Mouse (Mus musculus): ENCODE results near the gene Chn1. TPM values are rescaled to one million over a fixed set of nuclear protein-coding genes. Genes with fewer than 3 reads are reported as not detected.

Gene Chn1
- polyA plus RNA-seq, 1 experiment = 67.6 TPM

DNA sequence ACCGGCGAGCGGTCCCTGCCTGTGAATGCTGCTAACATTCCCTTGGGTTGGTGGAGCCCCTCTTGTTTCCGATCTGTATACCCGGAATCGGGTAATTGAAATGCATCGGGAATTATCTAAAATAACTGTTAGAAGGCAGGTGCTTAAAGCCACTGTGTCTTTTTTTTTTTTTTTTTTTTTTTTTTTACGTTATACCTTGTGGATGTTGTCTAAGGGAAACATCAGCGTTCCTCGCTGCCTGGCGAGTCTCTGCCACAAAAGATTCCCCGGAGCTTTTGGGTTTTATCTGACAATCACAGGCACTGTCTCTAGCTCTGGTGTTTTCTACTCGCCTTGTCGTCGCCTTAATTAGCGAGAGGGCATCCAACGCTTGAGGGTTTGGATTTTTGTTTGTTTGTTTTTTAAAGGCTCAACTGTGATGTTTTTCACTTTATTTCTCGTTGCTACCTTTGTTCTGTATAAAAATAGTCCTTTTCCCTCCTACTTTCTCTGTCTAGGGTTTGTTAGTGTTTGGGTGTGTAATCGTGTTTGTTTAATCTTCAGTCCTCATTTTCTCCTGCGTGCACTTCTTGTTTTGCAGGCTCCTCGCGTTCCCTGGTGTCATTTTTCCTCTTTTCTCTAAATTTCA, 651 bp upstream of the Chn1 start:
- peak overlapping the region; percentile 94 for H3K4me3 ChIP-seq (ENCODE audit: insufficient read depth, low read depth, low read length)
- peaks cover 2% of the 10 kb centered on the region; the same call in 1 of the 2 replicates for H3K4me1 ChIP-seq (ENCODE audit: control insufficient read depth, insufficient read depth, insufficient read length, low read length)
- H3K27ac ChIP-seq (replicated peaks; ENCODE audit: low read depth, low read length) = no peak overlapping the region

DNA sequence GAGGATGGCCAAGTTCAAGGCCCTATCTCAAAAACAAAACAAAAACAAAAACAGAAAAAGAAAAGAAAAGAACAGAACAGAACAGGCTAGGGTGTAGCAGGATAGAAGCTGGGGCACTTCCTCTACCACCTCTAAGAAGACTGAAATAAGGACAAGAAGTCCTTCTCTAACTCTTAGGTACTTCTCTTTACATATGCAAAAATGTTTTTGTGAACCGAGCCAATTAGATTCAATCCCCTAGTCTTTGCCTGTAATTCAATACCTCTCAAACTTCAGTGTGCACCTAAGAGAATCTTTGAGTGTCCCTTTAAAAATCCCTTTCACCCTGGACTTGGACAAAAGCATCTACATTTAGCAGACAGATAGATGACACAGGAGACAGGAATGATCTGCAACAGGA, 2.2 kb downstream of the Chn1 start:
- Histone ChIP-seq H3K27ac (replicated peaks; ENCODE audit: low read depth, low read length) (no peak overlapping the region), H3K4me3 (ENCODE audit: insufficient read depth, low read depth, low read length) (no peak overlapping the region), H3K4me1 (ENCODE audit: control insufficient read depth, insufficient read depth, insufficient read length, low read length) (peaks cover 2% of the 10 kb centered on the region; the same call in 1 of the 2 replicates)

DNA sequence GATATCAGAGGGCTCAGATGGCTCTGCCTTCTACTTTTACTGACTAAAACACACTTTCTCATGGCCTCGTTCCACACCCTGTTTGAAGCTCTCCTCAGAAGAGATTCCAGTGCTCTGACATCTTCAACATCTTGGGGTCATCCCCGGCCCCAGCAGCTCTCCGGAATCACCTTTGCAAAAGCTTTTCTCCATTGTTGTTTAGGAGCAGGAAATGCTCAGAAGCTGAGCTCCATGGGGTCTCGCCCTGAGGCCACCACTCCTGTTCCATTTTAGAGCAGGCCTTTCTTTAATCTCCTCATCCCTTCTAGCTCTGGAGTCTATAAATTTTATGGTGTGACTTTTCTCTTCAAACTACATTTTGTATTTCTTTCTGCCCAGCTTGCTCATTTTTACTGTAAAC, 6.5 kb downstream of the Chn1 start:
- Histone ChIP-seq H3K4me3 (ENCODE audit: insufficient read depth, low read depth, low read length) (no peak overlapping the region), H3K4me1 (ENCODE audit: control insufficient read depth, insufficient read depth, insufficient read length, low read length) (no peaks in the 10 kb centered on the region), H3K27ac (replicated peaks; ENCODE audit: low read depth, low read length) (no peak overlapping the region)

DNA sequence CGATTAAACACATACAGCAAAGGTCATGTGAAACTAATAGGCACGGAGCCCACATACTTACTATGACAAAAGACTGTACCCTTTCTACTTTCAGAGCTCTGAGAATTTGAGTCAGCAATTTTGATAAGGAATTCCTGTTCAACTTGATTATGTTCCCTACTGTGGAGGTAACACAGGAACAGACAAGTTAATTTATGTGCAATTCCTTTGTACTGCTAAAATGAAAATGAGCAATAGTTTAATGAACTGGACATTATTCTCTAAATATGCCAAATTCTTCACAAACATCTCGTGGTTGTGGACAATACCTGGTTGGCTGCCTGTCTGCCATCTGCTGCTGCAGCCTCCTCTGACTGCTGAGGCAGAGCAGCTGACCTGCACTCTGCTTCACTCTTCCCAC, 11.6 kb downstream of the Chn1 start:
- Histone ChIP-seq H3K4me1 (ENCODE audit: control insufficient read depth, insufficient read depth, insufficient read length, low read length) (no peaks in the 10 kb centered on the region), H3K27ac (replicated peaks; ENCODE audit: low read depth, low read length) (no peak overlapping the region), H3K4me3 (ENCODE audit: insufficient read depth, low read depth, low read length) (no peak overlapping the region)

DNA sequence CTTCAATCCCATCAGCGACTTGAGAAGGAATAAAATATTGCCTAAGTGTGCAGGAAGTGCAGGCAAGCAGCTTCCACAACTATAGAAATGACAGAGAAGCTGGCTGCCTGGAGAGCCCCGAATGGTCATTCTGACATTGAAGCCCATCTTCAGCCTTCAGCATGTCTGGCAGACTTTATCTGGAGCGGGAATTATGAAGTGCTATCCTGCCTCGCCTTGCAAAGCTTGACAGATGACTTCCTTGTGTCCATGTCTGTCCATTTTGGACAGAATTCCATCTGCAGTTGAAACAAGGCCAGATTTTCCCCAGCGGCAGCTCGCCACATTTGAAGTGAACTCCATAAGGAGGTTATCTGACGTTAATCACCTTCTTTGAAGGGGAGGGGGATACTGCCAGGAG, 15.2 kb downstream of the Chn1 start:
- H3K4me1 ChIP-seq (ENCODE audit: control insufficient read depth, insufficient read depth, insufficient read length, low read length) = no peaks in the 10 kb centered on the region
- H3K27ac ChIP-seq (replicated peaks; ENCODE audit: low read depth, low read length) = no peak overlapping the region
- no peak overlapping the region for H3K4me3 ChIP-seq (ENCODE audit: insufficient read depth, low read depth, low read length)

DNA sequence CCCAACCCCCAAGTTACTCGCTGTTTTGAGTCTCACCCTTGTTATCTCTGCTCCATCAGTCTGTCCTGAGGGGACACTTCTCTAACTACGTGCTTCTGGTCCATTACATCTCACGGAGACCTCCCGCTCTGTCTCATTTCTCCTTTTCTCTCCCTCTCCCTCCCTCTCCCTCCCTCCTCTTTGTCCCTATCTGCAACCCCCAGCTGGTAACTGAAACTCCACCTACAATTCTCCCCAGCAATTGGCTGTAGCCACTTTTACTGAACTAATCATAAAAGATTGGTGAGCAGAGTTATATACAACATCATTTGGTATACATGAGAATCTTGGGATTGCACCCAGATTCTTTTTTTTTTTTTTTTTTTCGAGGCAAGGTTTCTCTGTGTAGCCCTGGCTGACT, 16.1 kb downstream of the Chn1 start:
- H3K4me1 ChIP-seq (ENCODE audit: control insufficient read depth, insufficient read depth, insufficient read length, low read length) = no peaks in the 10 kb centered on the region
- no peak overlapping the region for H3K4me3 ChIP-seq (ENCODE audit: insufficient read depth, low read depth, low read length)
- no peak overlapping the region for H3K27ac ChIP-seq (replicated peaks; ENCODE audit: low read depth, low read length)

DNA sequence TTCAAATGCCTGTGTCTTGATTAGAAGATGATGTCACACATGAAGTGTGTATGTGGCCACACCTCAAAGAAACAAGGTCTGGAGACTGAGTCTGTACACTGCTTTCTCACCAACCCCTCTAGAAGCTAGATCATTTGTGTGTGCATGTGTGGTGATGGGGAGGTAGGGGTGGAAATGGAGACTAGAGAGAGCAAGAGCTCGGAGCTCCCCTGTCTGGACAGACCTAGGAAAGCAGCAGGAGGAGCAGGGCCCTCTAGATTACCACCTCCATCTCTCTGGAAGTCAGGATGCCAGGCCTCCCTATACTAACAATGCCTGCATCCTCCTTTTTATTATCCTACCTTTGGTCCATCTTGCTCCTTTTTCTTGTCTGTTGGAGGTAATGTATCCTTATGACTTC, 27.8 kb downstream of the Chn1 start:
- Histone ChIP-seq H3K4me1 (ENCODE audit: control insufficient read depth, insufficient read depth, insufficient read length, low read length) (no peaks in the 10 kb centered on the region), H3K27ac (replicated peaks; ENCODE audit: low read depth, low read length) (no peak overlapping the region), H3K4me3 (ENCODE audit: insufficient read depth, low read depth, low read length) (no peak overlapping the region)

DNA sequence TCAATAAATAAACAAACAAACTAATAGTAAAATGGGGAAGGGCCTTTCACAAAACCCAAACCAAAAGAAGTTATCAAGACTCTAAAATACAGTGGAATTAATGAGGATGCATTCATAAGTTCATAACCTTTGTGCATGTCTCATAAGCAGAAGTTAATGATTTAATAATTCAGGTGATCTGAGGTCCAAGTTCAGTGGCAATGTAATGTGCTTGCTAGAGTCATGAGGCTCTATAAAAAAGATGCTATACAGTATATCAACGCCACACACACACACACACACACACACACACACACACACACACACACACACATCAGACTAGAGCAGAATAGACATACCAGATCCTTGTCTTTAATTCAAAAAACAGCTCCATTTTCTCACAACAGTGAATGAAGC, 28.8 kb downstream of the Chn1 start:
- no peaks in the 10 kb centered on the region for H3K4me1 ChIP-seq (ENCODE audit: control insufficient read depth, insufficient read depth, insufficient read length, low read length)
- no peak overlapping the region for H3K27ac ChIP-seq (replicated peaks; ENCODE audit: low read depth, low read length)
- no peak overlapping the region for H3K4me3 ChIP-seq (ENCODE audit: insufficient read depth, low read depth, low read length)

DNA sequence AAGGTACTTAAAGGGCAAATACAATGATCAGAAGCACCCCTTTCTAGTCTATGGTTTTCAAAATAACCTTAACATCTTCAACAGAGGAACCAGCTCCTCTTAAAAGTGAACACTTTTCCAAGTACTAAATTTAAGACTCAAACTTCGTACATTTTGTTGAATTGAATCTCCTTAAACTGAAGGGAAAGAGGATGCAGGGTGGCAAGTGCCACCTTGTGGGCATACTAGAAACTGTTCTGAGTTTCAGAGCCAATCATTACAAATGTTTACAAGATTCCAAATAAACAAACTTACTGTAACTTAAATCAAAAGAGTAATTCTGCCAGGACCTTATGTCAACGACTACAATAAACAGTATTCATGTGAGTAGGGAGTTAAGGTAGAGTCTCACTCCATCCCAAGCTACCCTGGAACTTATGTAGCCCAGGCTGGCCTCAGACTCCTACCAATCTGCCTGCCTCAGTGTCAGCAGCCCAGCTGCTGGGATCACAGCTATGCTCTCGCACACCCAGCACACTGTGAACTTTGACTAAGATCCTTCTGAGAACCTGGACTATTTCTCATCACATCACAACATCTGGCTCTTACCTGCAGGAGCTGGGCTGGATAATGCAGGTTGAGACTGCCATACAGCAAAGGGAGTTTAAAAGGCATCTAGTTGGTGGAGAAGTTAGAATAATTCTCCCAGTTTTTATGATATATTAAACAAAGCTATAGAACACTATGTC, 29.3 kb downstream of the Chn1 start:
- Histone ChIP-seq H3K4me3 (ENCODE audit: insufficient read depth, low read depth, low read length) (no peak overlapping the region), H3K4me1 (ENCODE audit: control insufficient read depth, insufficient read depth, insufficient read length, low read length) (no peaks in the 10 kb centered on the region), H3K27ac (replicated peaks; ENCODE audit: low read depth, low read length) (no peak overlapping the region)

DNA sequence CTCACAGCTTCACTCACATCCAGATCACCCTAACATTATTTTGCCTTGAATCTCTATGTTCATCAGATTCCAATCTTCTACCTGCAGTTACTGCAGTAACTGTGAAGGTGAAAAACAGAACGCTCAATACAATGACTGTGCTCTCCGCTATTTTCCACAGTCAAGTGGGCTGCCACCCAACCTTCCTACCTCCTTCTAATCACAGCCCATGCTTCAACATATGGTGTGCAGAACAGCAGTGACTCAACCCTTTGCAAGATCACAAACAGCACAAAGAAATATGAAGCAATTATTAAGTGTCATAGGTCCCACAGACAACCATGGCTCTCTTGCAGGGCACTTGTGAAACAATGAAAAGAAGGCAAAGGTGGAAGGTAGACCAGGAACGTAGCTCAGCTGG, 33.9 kb downstream of the Chn1 start:
- Histone ChIP-seq H3K4me3 (ENCODE audit: insufficient read depth, low read depth, low read length) (no peak overlapping the region), H3K4me1 (ENCODE audit: control insufficient read depth, insufficient read depth, insufficient read length, low read length) (no peaks in the 10 kb centered on the region), H3K27ac (replicated peaks; ENCODE audit: low read depth, low read length) (no peak overlapping the region)

DNA sequence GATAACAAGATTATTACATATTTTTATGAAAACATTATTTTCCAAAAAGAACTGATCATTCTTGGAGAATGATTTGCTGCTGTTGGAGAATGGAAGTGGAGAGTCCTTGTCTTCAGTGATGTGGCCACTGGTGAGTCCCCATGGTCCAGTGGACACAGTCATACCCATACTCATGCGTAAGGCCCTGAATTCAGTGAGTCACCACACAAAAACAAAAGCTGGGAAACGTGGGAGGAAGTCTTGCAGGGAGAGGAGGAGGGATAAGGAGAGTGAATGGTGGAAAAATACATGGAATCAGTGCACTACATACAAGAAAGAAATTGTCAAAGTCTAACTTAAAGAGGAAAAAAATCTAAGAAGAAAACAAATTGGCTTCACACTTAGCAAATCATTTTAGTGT, 47.3 kb downstream of the Chn1 start:
- H3K4me1 ChIP-seq (ENCODE audit: control insufficient read depth, insufficient read depth, insufficient read length, low read length) = no peaks in the 10 kb centered on the region; the same call in 1 of the 2 replicates
- no peak overlapping the region for H3K27ac ChIP-seq (replicated peaks; ENCODE audit: low read depth, low read length)
- no peak overlapping the region for H3K4me3 ChIP-seq (ENCODE audit: insufficient read depth, low read depth, low read length)

DNA sequence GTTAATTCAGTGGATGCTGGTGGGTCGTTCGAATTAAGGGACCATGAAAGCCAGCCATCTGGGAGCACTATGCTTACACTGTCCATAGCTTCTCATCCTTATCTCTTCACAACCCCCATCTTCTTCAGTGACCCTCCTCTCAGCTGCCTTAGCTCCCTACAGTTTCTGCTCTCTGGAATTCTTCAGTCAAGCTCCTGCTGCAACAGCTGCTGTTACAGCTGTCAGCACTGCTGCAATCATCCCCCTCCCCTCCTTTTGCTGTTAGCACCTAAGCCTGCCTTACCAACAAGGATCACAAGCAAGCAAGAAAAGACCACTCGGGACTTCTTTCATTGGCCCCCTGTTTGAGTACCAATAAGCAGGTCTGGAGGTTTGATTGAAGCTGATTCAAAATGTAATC, 50.2 kb downstream of the Chn1 start:
- Histone ChIP-seq H3K4me3 (ENCODE audit: insufficient read depth, low read depth, low read length) (no peak overlapping the region), H3K4me1 (ENCODE audit: control insufficient read depth, insufficient read depth, insufficient read length, low read length) (peaks cover 7% of the 10 kb centered on the region), H3K27ac (replicated peaks; ENCODE audit: low read depth, low read length) (no peak overlapping the region)

DNA sequence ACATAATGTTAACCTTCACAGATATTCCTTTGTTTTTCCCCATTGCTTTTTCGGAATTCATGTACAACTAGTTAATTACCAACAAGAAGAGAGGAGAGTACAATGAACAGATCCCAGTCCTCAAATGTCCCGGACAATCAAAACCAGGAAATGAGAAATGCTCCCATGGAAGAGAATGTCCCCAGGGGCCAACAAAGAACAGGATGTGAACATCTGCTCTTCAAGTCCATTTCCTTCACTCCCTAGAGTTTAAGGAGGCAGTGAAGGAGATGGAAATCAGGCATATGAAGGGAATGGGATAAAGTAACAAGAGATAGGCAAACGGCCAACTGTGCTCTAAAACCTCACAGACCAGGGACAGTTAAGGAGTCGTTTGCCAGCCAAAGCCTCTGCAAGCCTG, 53.3 kb downstream of the Chn1 start:
- no peak overlapping the region for H3K4me3 ChIP-seq (ENCODE audit: insufficient read depth, low read depth, low read length)
- peaks cover 7% of the 10 kb centered on the region for H3K4me1 ChIP-seq (ENCODE audit: control insufficient read depth, insufficient read depth, insufficient read length, low read length)
- peak overlapping the region; percentile 72 for H3K27ac ChIP-seq (replicated peaks; ENCODE audit: low read depth, low read length)

DNA sequence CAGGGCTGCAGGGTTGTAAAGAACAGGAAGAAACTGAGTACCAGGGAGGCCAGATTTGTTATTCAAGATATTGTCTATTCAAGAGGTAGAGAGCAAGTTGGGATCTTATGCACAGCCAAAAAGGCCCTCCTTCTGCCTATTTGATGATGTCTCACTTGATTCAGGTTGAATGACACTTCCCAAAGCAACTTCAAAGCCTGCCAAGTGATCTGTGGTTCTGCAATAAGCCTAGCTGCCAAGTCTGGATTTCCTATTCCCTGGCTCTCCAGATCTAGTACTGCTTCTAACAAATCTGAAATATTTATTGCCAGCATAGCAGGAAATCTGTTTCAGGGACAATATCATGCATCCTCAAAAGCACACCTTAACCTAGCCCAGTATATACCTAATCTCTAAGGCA, 62.7 kb downstream of the Chn1 start:
- Histone ChIP-seq H3K27ac (replicated peaks; ENCODE audit: low read depth, low read length) (no peak overlapping the region), H3K4me1 (ENCODE audit: control insufficient read depth, insufficient read depth, insufficient read length, low read length) (no peaks in the 10 kb centered on the region), H3K4me3 (ENCODE audit: insufficient read depth, low read depth, low read length) (no peak overlapping the region)

DNA sequence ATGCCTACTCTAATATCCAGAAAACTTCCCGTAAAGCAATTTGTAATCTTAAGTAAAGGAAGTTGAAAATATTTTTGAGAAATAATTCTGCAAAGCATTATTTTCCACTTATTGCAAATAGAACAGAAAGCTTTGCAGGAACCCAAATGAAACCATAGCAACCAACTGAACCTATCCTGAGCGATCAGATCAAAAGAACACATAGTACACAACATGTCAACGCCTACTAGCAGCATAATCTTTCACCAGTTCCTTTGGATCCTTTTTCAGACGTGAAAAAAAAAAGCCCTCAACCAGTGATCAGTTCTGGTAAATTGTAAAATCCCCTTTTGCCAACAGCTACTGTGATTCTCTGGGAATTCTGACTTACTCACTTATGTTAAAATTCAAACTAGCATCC, 82.1 kb downstream of the Chn1 start:
- H3K4me3 ChIP-seq (ENCODE audit: insufficient read depth, low read depth, low read length) = no peak overlapping the region
- H3K4me1 ChIP-seq (ENCODE audit: control insufficient read depth, insufficient read depth, insufficient read length, low read length) = no peaks in the 10 kb centered on the region

More for the DNA sequence above, 82.1 kb downstream of the Chn1 start:
- H3K27ac ChIP-seq (replicated peaks; ENCODE audit: low read depth, low read length) = no peak overlapping the region

Measured in brown adipose tissue, adult 24 weeks (tissue).